Mouse (Mus musculus): Measurements from ENCODE around the gene Idua. TPM values are rescaled to one million over a fixed set of nuclear protein-coding genes. Genes with fewer than 3 reads are reported as not detected.

Gene Idua
- polyA plus RNA-seq, 1 experiment from 2014 or later = 11.5 TPM

- DNase-seq (ENCODE audit: low spot score) = no peak
- peak overlapping the region; percentile 57 for H3K27ac ChIP-seq (replicated peaks)
- no peaks in the 10 kb centered on the region for H3K9me3 ChIP-seq (replicated peaks)
- peaks cover 51% of the 10 kb centered on the region for H3K4me1 ChIP-seq
- peaks cover 46% of the 10 kb centered on the region for H3K36me3 ChIP-seq
- peaks cover 8% of the 10 kb centered on the region; the same call in 1 of the 2 replicates for H3K27me3 ChIP-seq (ENCODE audit: low read depth, poor library complexity, severe bottlenecking)
- WGBS = 62% methylated on average over 3 of the region's 3 CpGs
- H3K4me3 ChIP-seq = no peak overlapping the region
Measured at GRCm38 (mm10) chr5:108700346-108700745, 40.2 kb downstream of the Idua start.

- Histone ChIP-seq H3K4me3 (no peak overlapping the region), H3K27me3 (ENCODE audit: low read depth, poor library complexity, severe bottlenecking) (no peaks in the 10 kb centered on the region), H3K9me3 (replicated peaks) (no peaks in the 10 kb centered on the region), H3K27ac (replicated peaks) (0 out of 2 replicates have a peak overlapping the region, but pooled peaks have one; percentile 2), H3K4me1 (peaks cover 40% of the 10 kb centered on the region), H3K36me3 (peaks cover 57% of the 10 kb centered on the region)
- DNase-seq (ENCODE audit: low spot score) = no peak
- WGBS = 77% methylated on average over 10 of the region's 10 CpGs
Measured at GRCm38 (mm10) chr5:108701341-108702021, 41.4 kb downstream of the Idua start.

- DNase-seq (ENCODE audit: low spot score) = no peak
- Histone ChIP-seq H3K4me1 (peaks cover 18% of the 10 kb centered on the region), H3K27ac (replicated peaks) (0 out of 2 replicates have a peak overlapping the region, but pooled peaks have one; percentile 23), H3K36me3 (peaks cover 72% of the 10 kb centered on the region), H3K4me3 (no peak overlapping the region), H3K9me3 (replicated peaks) (no peaks in the 10 kb centered on the region), H3K27me3 (ENCODE audit: low read depth, poor library complexity, severe bottlenecking) (no peaks in the 10 kb centered on the region)
- WGBS = 91% methylated on average over 12 of the region's 12 CpGs
Measured at GRCm38 (mm10) chr5:108703754-108704626, 43.9 kb downstream of the Idua start.

GRCm38 (mm10) chr5:108707758-108708157 is 47.6 kb downstream of the Idua start:
- no peaks in the 10 kb centered on the region for H3K4me1 ChIP-seq
- no peak overlapping the region for H3K4me3 ChIP-seq
- H3K36me3 ChIP-seq = peaks cover 58% of the 10 kb centered on the region
- H3K27me3 ChIP-seq (ENCODE audit: low read depth, poor library complexity, severe bottlenecking) = no peaks in the 10 kb centered on the region
- no peak for DNase-seq (ENCODE audit: low spot score)
- WGBS = 89% methylated on average over 2 of the region's 2 CpGs
- no peak overlapping the region for H3K27ac ChIP-seq (replicated peaks)
- no peaks in the 10 kb centered on the region for H3K9me3 ChIP-seq (replicated peaks)

GRCm38 (mm10) chr5:108708419-108708818 is 48.3 kb downstream of the Idua start:
- WGBS = 89% methylated on average over 1 of the region's 1 CpGs
- no peak overlapping the region for H3K27ac ChIP-seq (replicated peaks)
- H3K36me3 ChIP-seq = peaks cover 52% of the 10 kb centered on the region

GRCm38 (mm10) chr5:108708981-108709731 is 49.0 kb downstream of the Idua start:
- no peaks in the 10 kb centered on the region for H3K27me3 ChIP-seq (ENCODE audit: low read depth, poor library complexity, severe bottlenecking)
- H3K27ac ChIP-seq (replicated peaks) = no peak overlapping the region
- DNase-seq (ENCODE audit: low spot score) = no peak
- peaks cover 45% of the 10 kb centered on the region for H3K36me3 ChIP-seq
- WGBS = 64% methylated on average over 6 of the region's 6 CpGs
- H3K4me1 ChIP-seq = no peaks in the 10 kb centered on the region
- H3K9me3 ChIP-seq (replicated peaks) = no peaks in the 10 kb centered on the region
- H3K4me3 ChIP-seq = no peak overlapping the region

More at GRCm38 (mm10) chr5:108708419-108708818, 48.3 kb downstream of the Idua start:
- Histone ChIP-seq H3K4me1 (no peaks in the 10 kb centered on the region), H3K9me3 (replicated peaks) (no peaks in the 10 kb centered on the region), H3K27me3 (ENCODE audit: low read depth, poor library complexity, severe bottlenecking) (no peaks in the 10 kb centered on the region), H3K4me3 (no peak overlapping the region)
- no peak for DNase-seq (ENCODE audit: low spot score)

- no peaks in the 10 kb centered on the region for H3K9me3 ChIP-seq (replicated peaks)
Measured at GRCm38 (mm10) chr5:108711968-108712367, 51.8 kb downstream of the Idua start.

GRCm38 (mm10) chr5:108713096-108713495 is 53.0 kb downstream of the Idua start:
- Histone ChIP-seq H3K27me3 (ENCODE audit: low read depth, poor library complexity, severe bottlenecking) (no peaks in the 10 kb centered on the region), H3K4me3 (no peak overlapping the region), H3K36me3 (peaks cover 6% of the 10 kb centered on the region), H3K9me3 (replicated peaks) (no peaks in the 10 kb centered on the region), H3K4me1 (peaks cover 7% of the 10 kb centered on the region), H3K27ac (replicated peaks) (no peak overlapping the region)
- no peak for DNase-seq (ENCODE audit: low spot score)
- 92% methylated on average over 2 of the region's 2 CpGs for WGBS

More at GRCm38 (mm10) chr5:108711968-108712367, 51.8 kb downstream of the Idua start:
- WGBS = 86% methylated on average over 6 of the region's 6 CpGs
- H3K36me3 ChIP-seq = peaks cover 16% of the 10 kb centered on the region
- H3K27ac ChIP-seq (replicated peaks) = no peak overlapping the region
- H3K4me3 ChIP-seq = no peak overlapping the region
- DNase-seq (ENCODE audit: low spot score) = no peak
- no peaks in the 10 kb centered on the region for H3K4me1 ChIP-seq
- H3K27me3 ChIP-seq (ENCODE audit: low read depth, poor library complexity, severe bottlenecking) = no peaks in the 10 kb centered on the region

- H3K36me3 ChIP-seq = no peaks in the 10 kb centered on the region
- no peak for DNase-seq (ENCODE audit: low spot score)
- no peaks in the 10 kb centered on the region for H3K9me3 ChIP-seq (replicated peaks)
- H3K4me1 ChIP-seq = peaks cover 12% of the 10 kb centered on the region
- no peaks in the 10 kb centered on the region for H3K27me3 ChIP-seq (ENCODE audit: low read depth, poor library complexity, severe bottlenecking)
- H3K4me3 ChIP-seq = no peak overlapping the region
- no peak overlapping the region for H3K27ac ChIP-seq (replicated peaks)
Measured at GRCm38 (mm10) chr5:108713691-108714090, 53.6 kb downstream of the Idua start.

GRCm38 (mm10) chr5:108714149-108714548 is 54.0 kb downstream of the Idua start:
- Histone ChIP-seq H3K27ac (replicated peaks) (no peak overlapping the region), H3K9me3 (replicated peaks) (no peaks in the 10 kb centered on the region), H3K4me1 (peaks cover 12% of the 10 kb centered on the region), H3K27me3 (ENCODE audit: low read depth, poor library complexity, severe bottlenecking) (no peaks in the 10 kb centered on the region), H3K4me3 (no peak overlapping the region), H3K36me3 (no peaks in the 10 kb centered on the region)
- whole genome bisulfite sequencing = 62% methylated on average over 6 of the region's 6 CpGs
- DNase-seq (ENCODE audit: low spot score) = no peak

GRCm38 (mm10) chr5:108715974-108716373 is 55.8 kb downstream of the Idua start:
- H3K36me3 ChIP-seq = no peaks in the 10 kb centered on the region
- no peak overlapping the region for H3K27ac ChIP-seq (replicated peaks)
- no peaks in the 10 kb centered on the region for H3K27me3 ChIP-seq (ENCODE audit: low read depth, poor library complexity, severe bottlenecking)
- DNase-seq (ENCODE audit: low spot score) = no peak
- 90% methylated on average over 1 of the region's 1 CpGs for WGBS
- H3K4me3 ChIP-seq = no peak overlapping the region
- H3K9me3 ChIP-seq (replicated peaks) = no peaks in the 10 kb centered on the region
- H3K4me1 ChIP-seq = peaks cover 12% of the 10 kb centered on the region

GRCm38 (mm10) chr5:108718051-108718450 is 57.9 kb downstream of the Idua start:
- Histone ChIP-seq H3K9me3 (replicated peaks) (no peaks in the 10 kb centered on the region), H3K4me3 (no peak overlapping the region), H3K27me3 (ENCODE audit: low read depth, poor library complexity, severe bottlenecking) (no peaks in the 10 kb centered on the region), H3K27ac (replicated peaks) (peak overlapping the region; percentile 10; the same call in 1 of the 2 replicates), H3K4me1 (peaks cover 12% of the 10 kb centered on the region), H3K36me3 (no peaks in the 10 kb centered on the region)
- DNase-seq (ENCODE audit: low spot score) = no peak
- 48% methylated on average over 4 of the region's 4 CpGs for WGBS
